Mouse (Mus musculus): ENCODE data around the gene Myrfl.

DNA sequence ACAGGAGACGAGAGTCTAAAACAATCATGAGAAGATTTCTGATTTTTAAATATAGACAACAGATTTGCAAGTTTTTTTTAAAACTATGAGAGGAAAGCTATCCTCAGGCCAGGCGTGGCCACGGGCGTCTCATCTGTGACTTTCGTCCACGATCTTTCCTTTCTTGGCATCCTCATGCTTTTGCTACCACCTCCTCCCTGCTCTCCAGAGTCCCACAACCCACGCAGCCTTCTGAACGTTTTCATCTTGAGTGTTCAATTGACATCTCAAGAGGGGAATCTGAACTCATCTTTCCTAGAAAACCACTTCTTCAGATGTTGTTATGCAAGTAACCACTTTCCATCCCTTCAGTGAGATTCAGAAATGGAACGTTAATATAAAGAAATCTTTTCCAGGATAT lies 83.6 kb downstream of the Myrfl start:
- TF ChIP-seq CTCF (IDR thresholded peaks at IDR 0.05; ENCODE audit: borderline replicate concordance, control insufficient read depth, extremely low read depth, insufficient read depth, low read length, poor library complexity) (no peak), POLR2A (IDR thresholded peaks at IDR 0.05; ENCODE audit: control insufficient read depth, extremely low read depth, insufficient read depth, low read length, poor library complexity) (no peak)
